Mouse (Mus musculus): ENCODE data around the gene Rxrb.

DNA sequence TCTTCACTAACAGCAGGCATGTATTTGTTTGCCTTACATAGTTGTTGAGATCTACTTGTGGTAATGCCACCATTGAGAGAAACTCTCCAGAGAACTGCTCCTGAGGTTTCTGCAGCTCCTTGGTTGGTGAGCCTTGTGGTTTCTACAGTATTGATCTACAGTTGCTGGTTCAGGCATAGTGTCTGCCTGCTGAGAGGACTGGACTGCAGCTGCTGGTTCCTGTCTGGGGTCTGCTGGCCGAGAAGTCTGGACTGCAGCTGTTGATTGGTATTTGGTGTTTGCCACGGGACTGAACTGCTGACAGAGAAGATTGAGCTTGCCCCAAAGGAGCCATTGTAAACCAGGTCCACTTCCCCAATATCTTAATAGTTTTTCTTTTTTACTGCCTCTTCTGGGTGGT lies 25.0 kb upstream of the Rxrb start:
- TF ChIP-seq POLR2A (IDR thresholded peaks at IDR 0.05; ENCODE audit: borderline replicate concordance, insufficient read depth, low read length) (no peak), CTCF (IDR thresholded peaks at IDR 0.05; ENCODE audit: borderline replicate concordance, insufficient read depth, low read depth, low read length) (no peak)
